ENCODE assay signal across 17 mouse cellular contexts in the genomic region with DNA sequence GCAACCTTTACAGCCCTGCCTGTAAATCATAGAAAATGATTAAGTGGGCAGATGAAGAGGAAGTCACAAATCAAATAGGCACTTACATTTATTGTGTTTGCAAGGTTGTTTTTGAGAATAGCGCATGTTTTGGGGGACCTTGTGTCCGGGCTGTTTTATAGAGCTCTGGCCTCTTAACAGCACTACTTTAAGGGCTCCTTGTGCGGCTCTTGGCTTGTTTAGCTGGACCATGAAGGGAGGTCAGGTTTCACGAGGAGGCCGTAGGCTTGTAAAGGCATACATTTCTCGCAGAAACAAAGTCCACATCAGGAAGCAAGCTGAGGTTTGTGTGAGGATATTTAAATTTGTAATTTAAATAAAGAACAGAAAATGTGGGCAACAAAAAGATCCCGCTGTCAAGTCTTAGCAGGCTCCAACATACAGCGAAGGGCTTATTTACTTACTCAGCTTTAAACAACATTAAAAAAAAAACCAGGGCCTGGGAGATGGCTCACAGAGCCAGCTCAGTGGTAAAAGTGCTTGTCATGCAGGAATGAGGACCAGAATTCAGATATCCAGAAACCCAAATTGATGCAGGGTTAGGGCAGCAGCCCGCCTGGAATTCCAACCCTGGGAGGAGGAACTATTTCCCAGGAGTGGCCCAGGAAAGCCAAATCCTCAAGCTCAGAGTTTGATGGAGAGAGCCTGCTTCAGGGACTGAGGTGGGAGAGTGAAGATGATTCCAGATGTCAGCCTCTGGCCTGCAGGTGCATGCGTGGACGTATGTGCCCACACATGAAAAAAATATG. TPM values are rescaled to one million over a fixed set of nuclear protein-coding genes. Genes with fewer than 3 reads are reported as not detected.
DNase-seq lines count a peak whose midpoint lies in the region; ATAC-seq and TF ChIP-seq lines count a peak whose summit lies in the region.
"Had no signal": no experiment of that assay in that cellular context is flagged by ENCODE, and none has a peak within 500 bp of the region (broad histone marks: within the 10 kb centered on the region; RNA-seq: fewer than 3 reads in every experiment).

No protein-coding gene starts in this region.

- no peak for TF ChIP-seq CTCF in intestine, postnatal 0 days (IDR thresholded peaks at IDR 0.05; ENCODE audit: low read depth)

- H3K27ac ChIP-seq in intestine, embryonic 16.5 days (ENCODE audit: low read length), result 0 out of 2 replicates have a peak overlapping the region, but pooled peaks have one; percentile 4
- H3K27ac ChIP-seq in intestine, postnatal 0 days (ENCODE audit: low read depth, low read length), result no peak overlapping the region
- H3K27ac ChIP-seq in embryonic facial prominence, embryonic 11.5 days (replicated peaks; ENCODE audit: low read depth, low read length), result 0 out of 2 replicates have a peak overlapping the region, but pooled peaks have one; percentile 21
- peak overlapping the region; percentile 24 for H3K27ac ChIP-seq in limb, embryonic 12.5 days
- H3K27ac ChIP-seq: gastrocnemius, adult 2 months; midbrain, embryonic 15.5 days; neural tube, embryonic 12.5 days had no signal

- no peak for ATAC-seq in intestine, embryonic 16.5 days
- no peak for ATAC-seq in intestine, postnatal 0 days
- ATAC-seq in embryonic facial prominence, embryonic 11.5 days (replicated peaks; ENCODE audit: insufficient number of reproducible peaks, low FRiP score, low TSS enrichment, low read depth), result no peak
- 0 out of 2 replicates have a peak, but pooled peaks have one; percentile 42 for ATAC-seq in limb, embryonic 12.5 days (ENCODE audit: insufficient number of reproducible peaks, insufficient read depth, low FRiP score, low TSS enrichment, low read depth)
- ATAC-seq: CD4-positive, CD25-positive, alpha-beta regulatory T cell, adult 4 months; forebrain, embryonic 14.5 days; midbrain, embryonic 15.5 days had no signal

- no peaks in the 10 kb centered on the region for H3K27me3 ChIP-seq in intestine, embryonic 16.5 days (replicated peaks; ENCODE audit: control insufficient read depth, insufficient read depth, low read length)
- H3K27me3 ChIP-seq in intestine, postnatal 0 days (replicated peaks; ENCODE audit: control insufficient read depth, insufficient read depth, low read length), result no peaks in the 10 kb centered on the region
- H3K27me3 ChIP-seq in embryonic facial prominence, embryonic 11.5 days (ENCODE audit: control insufficient read depth, insufficient read depth, low read length), result no peaks in the 10 kb centered on the region
- H3K27me3 ChIP-seq in limb, embryonic 12.5 days, result peaks cover 20% of the 10 kb centered on the region; the same call in 1 of the 2 replicates
- H3K27me3 ChIP-seq: midbrain, embryonic 15.5 days; neural tube, embryonic 12.5 days had no signal

- no peaks in the 10 kb centered on the region for H3K36me3 ChIP-seq in intestine, embryonic 16.5 days (ENCODE audit: control insufficient read depth, insufficient read depth, low read length)
- no peaks in the 10 kb centered on the region for H3K36me3 ChIP-seq in intestine, postnatal 0 days (ENCODE audit: control insufficient read depth, insufficient read depth)
- H3K36me3 ChIP-seq in embryonic facial prominence, embryonic 11.5 days (replicated peaks; ENCODE audit: control insufficient read depth, insufficient read depth, low read depth, low read length), result no peaks in the 10 kb centered on the region
- H3K36me3 ChIP-seq in limb, embryonic 12.5 days, result no peaks in the 10 kb centered on the region
- H3K36me3 ChIP-seq: midbrain, embryonic 15.5 days; neural tube, embryonic 12.5 days had no signal

- peak; percentile 34 for DNase-seq in NIH3T3 (ENCODE audit: low read depth)
- DNase-seq in embryonic facial prominence, embryonic 11.5 days (ENCODE audit: low spot score), result peak; percentile 55
- no peak for DNase-seq in gastrocnemius, postnatal 10 days
- DNase-seq in yolk sac, embryonic 10.5 days (ENCODE audit: low spot score), result no peak
- DNase-seq: cerebellum, adult 11-12 months; gastrocnemius, adult 2 months; kidney, adult 8-10 months; lung, adult 18-20 months had no signal

- 44% methylated on average over 11 of the region's 11 CpGs for WGBS in intestine, embryonic 16.5 days
- 48% methylated on average over 11 of the region's 11 CpGs for WGBS in intestine, postnatal 0 days
- 49% methylated on average over 11 of the region's 11 CpGs for WGBS in embryonic facial prominence, embryonic 11.5 days
- 29% methylated on average over 11 of the region's 11 CpGs for WGBS in limb, embryonic 12.5 days

- no peak overlapping the region for H3K9ac ChIP-seq in intestine, embryonic 16.5 days (ENCODE audit: low read depth, low read length)
- no peak overlapping the region for H3K9ac ChIP-seq in intestine, postnatal 0 days (ENCODE audit: low read depth, low read length)
- H3K9ac ChIP-seq in embryonic facial prominence, embryonic 11.5 days (replicated peaks; ENCODE audit: low read length), result no peak overlapping the region
- no peak overlapping the region for H3K9ac ChIP-seq in limb, embryonic 12.5 days (replicated peaks)
- H3K9ac ChIP-seq: midbrain, embryonic 15.5 days; neural tube, embryonic 12.5 days had no signal

- H3K4me3 ChIP-seq in intestine, embryonic 16.5 days (ENCODE audit: low read length), result no peak overlapping the region
- no peak overlapping the region for H3K4me3 ChIP-seq in intestine, postnatal 0 days (ENCODE audit: low read depth, low read length)
- no peak overlapping the region for H3K4me3 ChIP-seq in embryonic facial prominence, embryonic 11.5 days (ENCODE audit: low read depth, low read length)
- no peak overlapping the region for H3K4me3 ChIP-seq in limb, embryonic 12.5 days (replicated peaks)
- H3K4me3 ChIP-seq: gastrocnemius, adult 2 months; midbrain, embryonic 15.5 days; neural tube, embryonic 12.5 days had no signal

- H3K4me1 ChIP-seq in intestine, embryonic 16.5 days (ENCODE audit: control insufficient read depth, insufficient read depth, low read length), result peaks cover 18% of the 10 kb centered on the region
- H3K4me1 ChIP-seq in intestine, postnatal 0 days (replicated peaks; ENCODE audit: control insufficient read depth, insufficient read depth, low read length), result peaks cover 3% of the 10 kb centered on the region; the same call in 1 of the 2 replicates
- H3K4me1 ChIP-seq in embryonic facial prominence, embryonic 11.5 days (ENCODE audit: control insufficient read depth, insufficient read depth, low read length), result no peaks in the 10 kb centered on the region; the same call in 1 of the 2 replicates
- H3K4me1 ChIP-seq in limb, embryonic 12.5 days (replicated peaks), result peaks cover 37% of the 10 kb centered on the region

- H3K9me3 ChIP-seq in intestine, embryonic 16.5 days (ENCODE audit: control insufficient read depth, low read length), result no peaks in the 10 kb centered on the region
- H3K9me3 ChIP-seq in intestine, postnatal 0 days (ENCODE audit: control insufficient read depth), result no peaks in the 10 kb centered on the region
- no peaks in the 10 kb centered on the region for H3K9me3 ChIP-seq in embryonic facial prominence, embryonic 11.5 days (replicated peaks; ENCODE audit: control insufficient read depth, low read length)
- no peaks in the 10 kb centered on the region for H3K9me3 ChIP-seq in limb, embryonic 12.5 days
- H3K9me3 ChIP-seq: midbrain, embryonic 15.5 days; neural tube, embryonic 12.5 days had no signal

- H3K4me2 ChIP-seq in intestine, embryonic 16.5 days (ENCODE audit: low read depth, low read length), result no peak overlapping the region
- H3K4me2 ChIP-seq in intestine, postnatal 0 days (replicated peaks; ENCODE audit: low read depth), result no peak overlapping the region
- H3K4me2 ChIP-seq in embryonic facial prominence, embryonic 11.5 days (ENCODE audit: low read depth, low read length), result no peak overlapping the region
- H3K4me2 ChIP-seq in limb, embryonic 12.5 days, result peak overlapping the region; percentile 16
- H3K4me2 ChIP-seq: midbrain, embryonic 15.5 days; neural tube, embryonic 12.5 days had no signal

RNA-seq across cellular contexts. Expression of gene Prtg, which starts 30.2 kb away (rescaled TPM):
- 0.32 and 0.33 TPM in 2 replicates for polyA plus RNA-seq in intestine, embryonic 16.5 days (2015; fragmentation: Nextera tagmentation; extraction: Ambion mirVana)
- polyA plus RNA-seq in intestine, postnatal 0 days (2015; fragmentation: Nextera tagmentation; extraction: Ambion mirVana), result 0.17 and 0.21 TPM in 2 replicates
- 3.8 and 3.9 TPM in 2 replicates for polyA plus RNA-seq in embryonic facial prominence, embryonic 11.5 days (2014; fragmentation: Nextera tagmentation; extraction: Ambion mirVana)
- 0.91 and 0.95 TPM in 2 replicates for polyA plus RNA-seq in limb, embryonic 12.5 days (2016; fragmentation: Nextera tagmentation; extraction: Ambion mirVana)
- total RNA-seq in gastrocnemius, postnatal 10 days (2021), result under 1 TPM; 0.49 to 0.95 TPM
- total RNA-seq: hematopoietic stem cell, adult 5-6 weeks; megakaryocyte progenitor cell, adult 5-6 weeks had no signal

Comparison
In these comparisons a context has a peak if more than half of its experiments do, and no peak if none do; other contexts are left out.
1. DNase-seq: peak in NIH3T3 (single experiment) and embryonic facial prominence, embryonic 11.5 days (single experiment); none in gastrocnemius, postnatal 10 days (single experiment) and yolk sac, embryonic 10.5 days (single experiment).